Mouse (Mus musculus) frontal cortex, adult (tissue): ENCODE data around the gene Ppid.
A peak's percentile ranks its signal among the peaks of the same experiment; 100 is the strongest.
"Not testable (repeated sequence)": the region's sequence is repeated elsewhere in the genome, so short reads cannot be mapped to it uniquely, and the experiment has no call there.

Experiments
- ATAC-seq: cut with Nextera tagmentation; 2 replicates; pipeline ENCODE4 v1.9.2; 2017; ENCODE audit warnings: mild to moderate bottlenecking, moderate library complexity, mixed read lengths; ENCODE audit not compliant: low TSS enrichment

The Ppid gene

GRCm38 (mm10) chr3:79572399-79572798, 18.7 kb upstream of the Ppid start:
- ATAC-seq = no peak

DNA sequence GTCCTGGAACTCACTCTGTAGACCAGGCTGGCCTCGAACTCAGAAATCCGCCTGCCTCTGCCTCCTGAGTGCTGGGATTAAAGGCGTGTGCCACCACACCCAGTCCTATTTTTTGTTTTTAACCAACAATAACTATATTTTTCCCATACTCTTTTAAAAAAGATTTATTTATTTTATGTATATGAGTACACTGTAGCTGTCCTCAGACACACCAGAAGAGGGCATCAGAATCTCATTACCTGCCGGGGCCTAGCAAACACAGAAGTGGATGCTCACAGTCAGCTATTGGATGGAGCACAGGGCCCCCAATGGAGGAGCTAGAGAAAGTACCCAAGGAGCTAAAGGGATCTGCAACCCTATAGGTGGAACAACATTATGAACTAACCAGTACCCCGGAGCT, 17.8 kb upstream of the Ppid start:
- ATAC-seq = not testable (repeated sequence)

DNA sequence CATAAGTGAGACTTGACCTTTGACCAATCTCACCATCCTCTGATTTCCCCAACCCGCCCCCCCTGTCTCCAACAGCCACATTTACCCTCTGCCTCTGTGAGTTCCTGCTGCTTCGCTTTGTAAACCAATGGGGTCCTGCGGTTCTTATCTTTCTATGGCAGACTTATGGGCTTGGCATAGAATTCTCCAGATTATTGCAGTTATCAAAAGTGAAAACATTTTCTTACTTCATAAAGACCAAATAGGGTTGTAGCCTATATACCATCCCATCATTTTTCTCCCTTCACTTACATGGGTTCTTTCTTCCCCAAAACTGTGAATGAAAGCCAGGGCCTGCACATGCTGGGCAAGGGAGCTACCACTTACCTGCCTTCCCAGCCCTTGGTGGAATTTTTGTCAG, 16.8 kb upstream of the Ppid start:
- ATAC-seq = no peak

DNA sequence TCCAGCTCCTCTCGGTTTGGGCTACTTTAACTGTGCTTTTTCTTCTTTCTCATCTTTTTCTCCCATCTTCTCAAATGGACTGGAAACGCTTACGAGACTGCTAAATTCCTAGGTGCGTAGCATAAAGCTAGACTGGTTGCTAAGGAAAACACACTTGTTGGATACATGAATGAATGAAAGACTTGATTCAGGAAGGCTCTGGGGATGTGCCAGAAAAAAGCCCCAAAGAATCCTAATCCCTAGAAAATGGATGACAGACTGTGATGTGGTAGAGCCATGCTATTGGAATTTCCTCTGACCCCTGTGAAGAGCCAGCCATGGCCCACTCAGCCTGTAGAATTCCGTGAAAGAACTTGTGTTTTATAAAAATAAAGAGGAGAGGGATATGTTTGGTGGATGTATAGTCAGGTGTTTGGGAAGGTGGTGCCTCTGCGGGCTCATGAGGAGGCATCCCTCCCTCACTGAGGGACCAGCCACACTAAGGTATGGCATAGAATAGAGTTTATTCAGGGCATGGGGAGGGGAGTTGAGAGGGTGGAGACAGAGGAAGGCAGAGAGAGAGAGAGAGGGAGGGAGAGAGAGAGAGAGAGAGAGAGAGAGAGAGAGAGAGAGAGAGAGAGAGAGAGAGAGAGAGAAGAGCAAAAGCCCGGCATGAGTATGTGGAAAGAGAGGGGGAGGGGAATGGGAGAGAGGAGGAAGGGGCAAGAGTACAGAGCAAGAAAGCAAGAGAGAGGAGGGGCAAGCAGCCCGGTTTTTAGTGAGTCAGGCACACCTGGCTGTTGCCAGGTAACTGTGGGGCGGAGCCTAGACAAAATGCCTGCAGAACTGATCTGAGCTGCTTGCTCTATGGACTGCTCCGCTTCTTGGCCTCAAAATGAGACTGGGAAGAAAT, 15.3 kb upstream of the Ppid start:
- no peak for ATAC-seq

GRCm38 (mm10) chr3:79576468-79576816, 14.7 kb upstream of the Ppid start:
- no peak for ATAC-seq

DNA sequence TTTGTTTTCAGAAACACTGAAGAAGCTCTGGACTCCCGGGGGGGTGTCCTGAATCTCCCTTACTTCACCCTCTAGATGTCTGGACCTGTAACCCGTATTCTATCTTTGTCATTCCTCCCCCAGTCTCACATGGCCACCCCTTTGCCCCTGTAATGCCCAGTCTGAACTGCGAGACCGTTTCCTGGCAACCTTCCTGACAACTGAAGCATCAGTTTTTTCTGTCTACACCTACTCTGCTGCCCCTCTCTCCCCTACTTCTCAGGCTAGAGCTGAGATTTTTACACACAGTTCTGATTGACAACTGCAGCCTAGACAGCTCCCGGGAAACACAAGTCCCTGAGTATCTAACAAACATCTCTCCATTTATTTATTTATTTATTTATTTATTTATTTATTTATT, 14.3 kb upstream of the Ppid start:
- no peak for ATAC-seq

DNA sequence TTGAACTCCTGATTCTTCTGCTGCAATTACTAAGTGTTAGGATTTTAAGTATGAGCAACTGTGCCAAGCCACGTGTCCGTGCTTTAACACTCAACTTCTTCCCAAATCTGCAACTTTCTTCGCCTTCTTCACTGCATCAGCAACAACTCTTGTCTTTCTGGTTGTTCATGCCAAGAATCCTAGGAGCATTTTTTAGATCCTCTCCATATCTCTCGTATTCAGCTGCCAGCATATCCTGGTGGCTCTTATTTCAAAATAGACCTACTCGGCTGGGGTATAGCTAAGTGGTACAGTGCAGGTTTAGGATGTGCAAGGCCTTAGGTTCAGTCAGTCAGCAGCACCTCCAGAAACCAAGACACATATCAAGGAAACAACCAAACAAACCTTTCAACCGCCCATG, 13.5 kb upstream of the Ppid start:
- ATAC-seq = peak; percentile 93

- ATAC-seq = no peak
These were observed 13.0 kb upstream of the Ppid start for GRCm38 (mm10) chr3:79578164-79578563.

DNA sequence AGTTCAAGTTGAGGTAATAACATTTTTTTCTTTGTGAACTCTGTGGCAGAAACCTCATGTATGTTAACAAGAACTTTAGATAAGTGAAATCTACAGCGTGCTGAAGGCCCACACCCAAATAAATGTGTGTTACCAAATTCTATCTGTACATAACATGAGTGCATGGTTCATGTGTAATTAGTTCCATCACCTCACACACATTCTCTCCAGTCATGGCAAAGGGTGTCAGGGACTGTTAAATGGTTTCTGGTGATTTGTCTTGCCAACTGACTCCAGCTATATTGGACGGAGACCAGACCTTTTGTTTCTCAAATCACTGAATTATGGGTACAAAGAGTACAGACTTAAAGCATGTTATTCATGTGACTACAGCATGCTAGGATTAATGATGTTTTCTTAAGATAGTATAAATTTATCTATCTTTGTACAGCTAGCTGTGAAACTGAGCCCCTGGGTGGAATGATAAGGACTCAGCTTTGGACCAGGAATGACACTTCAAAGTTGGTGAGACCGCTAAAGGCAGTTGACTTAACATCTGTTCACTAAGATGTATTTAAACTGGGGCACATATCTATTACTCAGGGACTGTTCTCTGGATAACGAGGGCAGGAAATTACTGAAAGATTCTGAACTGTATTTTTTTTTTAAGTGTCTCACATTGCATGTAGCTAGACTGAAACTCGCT, 11.1 kb upstream of the Ppid start:
- no peak for ATAC-seq

DNA sequence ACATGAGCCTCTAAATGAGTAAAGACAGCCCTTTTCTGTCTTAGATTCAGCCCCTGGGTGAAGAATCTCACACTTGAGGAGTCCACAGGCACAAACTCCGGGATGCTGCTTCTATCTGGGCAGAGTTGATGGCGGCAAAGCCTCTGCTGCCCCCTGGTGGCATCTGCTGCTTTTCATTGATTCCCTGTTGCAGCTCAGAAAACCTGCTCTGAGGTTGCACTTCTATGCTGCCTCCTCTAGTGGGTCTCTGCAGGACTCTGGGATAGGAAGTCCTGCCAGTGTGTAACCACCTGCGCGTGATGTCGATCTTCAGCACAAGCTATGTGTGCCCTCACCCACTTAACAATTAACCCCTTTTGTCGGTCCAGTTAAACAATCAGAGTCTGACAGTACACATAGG, 4.3 kb upstream of the Ppid start:
- peak; percentile 92 for ATAC-seq

DNA sequence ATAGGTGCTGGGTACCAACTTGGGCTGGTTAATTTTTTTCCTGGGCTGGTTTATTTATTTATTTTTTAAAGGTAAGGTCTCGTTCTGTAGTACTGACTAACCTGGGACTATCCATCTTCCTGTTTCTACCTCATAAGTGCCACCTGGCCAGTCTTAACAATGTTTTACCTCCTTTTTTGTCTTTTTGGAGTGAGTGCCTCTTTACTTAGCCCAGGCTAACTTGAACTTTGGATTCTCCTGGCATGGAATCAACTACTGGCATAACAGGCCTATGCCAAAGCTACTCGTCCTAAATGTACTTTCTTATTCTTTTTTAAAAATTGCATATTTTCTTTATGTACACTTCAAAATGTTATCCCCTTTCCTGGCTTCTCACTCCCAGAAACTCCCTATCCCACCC, 1.5 kb upstream of the Ppid start:
- no peak for ATAC-seq

DNA sequence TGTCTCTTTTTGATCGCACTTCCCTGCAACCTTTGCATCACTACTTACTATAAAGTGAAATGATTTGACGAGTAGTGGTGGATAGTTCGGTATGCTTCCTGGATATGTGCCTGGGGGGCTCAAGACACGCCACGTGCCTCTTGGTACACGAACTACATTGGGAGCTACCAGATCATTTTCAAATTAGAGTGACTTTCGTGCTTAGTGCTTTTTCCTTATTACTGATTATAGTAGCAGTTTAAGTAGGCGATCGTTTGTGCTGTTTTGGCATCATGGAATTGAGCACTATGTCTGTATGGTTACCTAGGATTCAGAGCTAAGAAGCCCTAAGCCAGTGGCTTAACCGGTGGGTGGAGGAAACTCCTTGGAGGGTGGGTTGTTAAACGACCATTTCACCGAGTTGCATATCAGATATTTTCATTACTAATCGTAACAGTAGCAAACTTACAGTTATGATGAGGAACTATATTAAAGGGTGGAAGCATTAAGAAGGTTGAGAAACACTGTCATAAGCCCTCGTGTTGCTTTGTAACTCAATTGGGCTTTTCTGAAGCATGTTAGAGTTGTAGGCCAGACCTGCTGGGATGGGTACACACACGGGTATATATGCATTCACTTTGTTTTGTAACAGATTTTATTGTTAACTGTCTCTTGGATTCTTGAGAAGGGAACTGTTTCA, 790 bp downstream of the Ppid start:
- ATAC-seq = no peak

GRCm38 (mm10) chr3:79595468-79595867, 4.3 kb downstream of the Ppid start:
- ATAC-seq = no peak

DNA sequence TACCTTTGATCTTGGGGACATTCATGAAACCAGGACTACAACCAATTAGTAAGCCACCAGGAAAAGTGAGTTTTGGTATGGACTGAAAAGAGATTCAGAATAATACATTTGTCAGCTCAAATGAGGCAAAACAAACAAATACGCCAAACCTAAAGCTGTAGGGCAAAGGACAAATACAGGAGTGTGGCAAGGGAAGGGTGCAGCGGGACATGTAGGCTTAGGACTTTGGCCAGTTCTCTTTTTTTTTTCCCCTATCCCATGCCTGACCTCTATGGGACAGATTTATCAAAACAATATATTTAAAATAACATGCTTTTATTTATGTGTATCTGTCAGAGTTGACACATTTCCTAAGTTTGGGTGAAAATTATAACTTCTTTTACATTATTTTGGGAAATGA, 18.7 kb downstream of the Ppid start:
- no peak for ATAC-seq

GRCm38 (mm10) chr3:79627484-79628181, 36.5 kb downstream of the Ppid start:
- ATAC-seq = no peak

GRCm38 (mm10) chr3:79628182-79628560, 37.0 kb downstream of the Ppid start:
- no peak for ATAC-seq

- ATAC-seq = peak; percentile 97
These were observed 37.6 kb downstream of the Ppid start, which contains the start of gene 4930579G24Rik for GRCm38 (mm10) chr3:79628561-79629415. Gene 4930579G24Rik (plus strand): TSS chr3:79629079.

DNA sequence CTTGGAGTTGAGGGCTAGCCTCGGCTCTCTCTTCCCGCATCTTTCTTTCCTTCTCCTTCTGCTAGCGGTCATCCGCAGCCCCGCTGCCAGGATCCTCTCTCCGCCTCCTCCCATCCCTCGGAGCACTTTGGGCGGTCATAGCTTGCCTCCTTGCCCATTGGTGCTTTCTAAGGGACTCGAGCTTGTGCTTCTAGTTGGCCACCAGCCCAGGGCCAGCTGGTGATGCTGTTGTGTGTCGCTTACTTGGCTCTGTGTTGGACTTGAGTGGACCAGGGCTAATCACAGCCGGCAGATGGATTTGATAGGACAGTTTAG, 38.2 kb downstream of the Ppid start, which contains the start of gene Etfdh:
Gene Etfdh, minus strand, starts transcription at position 85 of the 315 bp plus-strand sequence.
- ATAC-seq = peak; percentile 32

GRCm38 (mm10) chr3:79652129-79652528, 61.0 kb downstream of the Ppid start:
- no peak for ATAC-seq
